Mouse (Mus musculus): Measurements from ENCODE around the gene Nipbl.

- TF ChIP-seq POLR2A (IDR thresholded peaks at IDR 0.05; ENCODE audit: low read depth, low read length), result no peak
- TF ChIP-seq CTCF (IDR thresholded peaks at IDR 0.05; ENCODE audit: extremely low read depth, insufficient read length, insufficient replicate concordance, low read depth, low read length), result no peak
These were observed 62.0 kb downstream of the Nipbl start for GRCm38 (mm10) chr15:8382213-8382612.

All from small intestine, adult 2 months (tissue).